Mouse (Mus musculus) heart, postnatal 0 days (tissue): ENCODE measurements around the gene Rapgef6.

Experiments
- CTCF ChIP-seq: IDR thresholded peaks from 2 replicates; pipeline ENCODE4 v1.5.1; 2016; ENCODE audit warnings: antibody characterized with exemption, control low read depth, low read depth
- EP300 ChIP-seq: IDR thresholded peaks from 2 replicates; pipeline ENCODE4 v1.6.1; 2016; ENCODE audit warnings: antibody characterized with exemption, low read depth

DNA sequence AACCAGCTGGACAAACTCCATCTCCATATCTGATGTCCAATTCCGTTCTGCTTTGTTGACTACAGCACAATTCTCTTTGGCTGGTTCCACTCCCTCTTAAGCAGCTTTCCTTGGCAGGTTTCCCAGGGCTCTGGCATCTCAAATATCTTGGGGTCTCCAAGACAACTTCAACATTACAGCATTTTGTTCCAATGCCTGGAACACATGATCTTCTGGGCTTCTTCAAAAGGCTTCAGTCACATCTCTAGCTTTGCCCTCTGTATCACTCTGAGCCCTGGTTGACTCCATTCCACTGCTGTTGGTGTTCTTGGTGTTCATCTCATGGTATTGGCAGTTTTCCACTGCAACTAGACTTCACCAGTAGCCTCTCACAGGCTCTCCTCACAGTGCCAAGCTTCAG lies 7.7 kb downstream of the Rapgef6 start:
- TF ChIP-seq CTCF: no peak
- no peak for TF ChIP-seq EP300
